Mouse (Mus musculus): ENCODE measurements around the gene Gm10639.
"Not testable (repeated sequence)": the region's sequence is repeated elsewhere in the genome, so short reads cannot be mapped to it uniquely, and the experiment has no call there.

The Gm10639 gene

DNA sequence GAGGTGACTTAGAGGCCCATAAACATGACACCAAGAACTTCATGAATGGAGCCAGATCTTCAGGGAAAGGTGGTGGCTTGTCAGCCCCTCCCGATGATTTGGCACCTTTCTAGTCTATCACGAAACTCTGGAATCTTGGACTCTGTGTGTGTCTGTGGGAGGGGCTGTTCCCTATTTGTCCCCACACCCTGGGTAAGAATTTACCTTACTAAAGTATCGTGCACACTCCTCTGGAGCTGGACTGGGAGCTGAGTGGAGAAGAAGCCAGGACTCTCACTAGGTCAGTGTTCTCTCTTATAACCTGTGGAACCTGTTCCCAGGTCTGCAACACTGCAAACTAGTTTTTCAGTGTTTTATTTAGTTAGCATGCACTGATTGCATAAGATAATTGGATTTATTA is at the start of gene Gm10639:
Gm10639 (plus strand) TSS at position 201 of the 400 bp plus-strand sequence.
- CTCF ChIA-PET, result not testable (repeated sequence)

DNA sequence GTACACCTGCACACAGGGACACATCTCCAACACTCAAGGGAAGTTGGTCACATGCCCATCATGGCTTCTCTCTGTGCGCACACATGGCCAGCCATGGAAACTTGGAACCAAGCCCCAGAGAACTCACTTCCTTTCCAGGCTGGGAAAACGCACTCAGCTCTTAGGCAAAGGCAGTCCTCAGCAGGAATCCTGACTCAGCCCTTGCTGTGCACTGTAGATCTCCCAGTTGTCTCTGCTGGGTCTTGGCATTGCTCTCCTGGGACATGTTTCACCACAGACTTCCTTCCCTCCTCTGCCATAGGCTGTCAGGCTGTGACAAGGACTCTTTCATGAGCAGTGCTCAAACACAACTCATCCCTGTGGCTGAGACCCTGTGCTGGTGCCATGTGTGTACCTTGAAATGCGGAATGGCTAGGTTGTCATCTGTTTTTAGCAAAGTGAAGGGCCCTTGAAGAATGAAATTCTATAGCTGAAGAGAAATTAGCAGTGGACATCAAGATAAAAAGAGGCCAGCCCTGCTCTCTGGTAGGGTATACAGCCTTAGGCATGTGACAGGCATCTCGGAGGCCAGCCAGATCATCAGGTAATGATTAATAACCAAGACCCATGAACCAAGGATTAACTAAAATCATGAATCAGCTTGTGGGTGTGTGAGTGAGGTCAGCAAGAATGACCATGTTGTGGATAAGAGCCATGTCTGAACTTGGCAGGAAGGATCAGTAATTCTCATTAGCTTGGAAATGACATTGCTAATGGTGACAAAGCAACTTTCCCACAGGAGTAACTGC is 33.8 kb upstream of the Gm10639 start:
- CTCF ChIA-PET, result not testable (repeated sequence)

DNA sequence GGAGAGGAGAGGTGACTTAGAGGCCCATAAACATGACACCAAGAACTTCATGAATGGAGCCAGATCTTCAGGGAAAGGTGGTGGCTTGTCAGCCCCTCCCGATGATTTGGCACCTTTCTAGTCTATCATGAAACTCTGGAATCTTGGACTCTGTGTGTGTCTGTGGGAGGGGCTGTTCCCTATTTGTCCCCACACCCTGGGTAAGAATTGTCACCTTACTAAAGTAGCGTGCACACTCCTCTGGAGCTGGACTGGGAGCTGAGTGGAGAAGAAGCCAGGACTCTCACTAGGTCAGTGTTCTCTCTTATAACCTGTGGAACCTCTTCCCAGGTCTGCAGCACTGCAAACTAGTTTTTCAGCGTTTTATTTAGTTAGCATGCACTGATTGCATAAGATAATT is 32.8 kb upstream of the Gm10639 start, which contains the start of gene Gm3776:
Gm3776 (plus strand) TSS at position 216 of the 400 bp plus-strand sequence.
- CTCF ChIA-PET, result not testable (repeated sequence)

DNA sequence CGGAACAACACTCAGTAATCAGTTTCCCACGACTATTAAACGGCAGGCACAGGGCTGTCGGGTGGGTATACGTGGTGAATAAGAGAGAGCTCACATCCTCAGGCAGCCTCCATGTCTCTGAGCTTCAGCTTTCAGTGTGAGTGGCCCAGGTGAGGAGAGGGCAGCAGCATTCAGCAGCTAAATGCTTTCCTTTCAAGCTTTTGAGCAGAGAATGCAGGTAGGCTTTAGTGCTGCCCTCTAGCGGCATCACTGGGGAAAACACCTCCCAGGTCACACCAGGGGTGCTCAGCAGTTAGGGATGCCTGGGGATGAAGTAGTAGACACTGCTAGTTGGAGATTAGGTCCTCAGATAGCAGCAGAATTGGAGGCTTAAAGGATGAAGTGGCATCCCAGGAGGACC is 30.0 kb upstream of the Gm10639 start:
- CTCF ChIA-PET, result not testable (repeated sequence)

DNA sequence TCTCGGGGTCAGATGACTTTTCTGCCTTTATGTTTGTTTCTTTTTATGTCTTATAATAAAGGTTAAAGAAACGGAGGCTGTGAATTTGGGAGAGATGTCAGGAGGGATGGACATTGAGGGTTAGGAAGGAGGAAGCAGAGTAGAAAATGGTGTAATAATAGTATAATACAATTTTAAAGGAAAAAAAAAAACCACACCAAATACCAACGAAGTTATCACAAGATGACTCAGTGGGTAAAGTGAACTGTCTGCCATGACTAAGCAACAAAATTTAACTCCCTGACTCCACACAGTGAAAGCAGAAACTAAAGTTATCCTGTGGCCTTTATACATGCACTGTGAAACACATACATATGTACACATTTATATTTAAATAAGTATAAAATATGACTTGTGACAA is 18.8 kb upstream of the Gm10639 start:
- CTCF ChIA-PET, result not testable (repeated sequence)

DNA sequence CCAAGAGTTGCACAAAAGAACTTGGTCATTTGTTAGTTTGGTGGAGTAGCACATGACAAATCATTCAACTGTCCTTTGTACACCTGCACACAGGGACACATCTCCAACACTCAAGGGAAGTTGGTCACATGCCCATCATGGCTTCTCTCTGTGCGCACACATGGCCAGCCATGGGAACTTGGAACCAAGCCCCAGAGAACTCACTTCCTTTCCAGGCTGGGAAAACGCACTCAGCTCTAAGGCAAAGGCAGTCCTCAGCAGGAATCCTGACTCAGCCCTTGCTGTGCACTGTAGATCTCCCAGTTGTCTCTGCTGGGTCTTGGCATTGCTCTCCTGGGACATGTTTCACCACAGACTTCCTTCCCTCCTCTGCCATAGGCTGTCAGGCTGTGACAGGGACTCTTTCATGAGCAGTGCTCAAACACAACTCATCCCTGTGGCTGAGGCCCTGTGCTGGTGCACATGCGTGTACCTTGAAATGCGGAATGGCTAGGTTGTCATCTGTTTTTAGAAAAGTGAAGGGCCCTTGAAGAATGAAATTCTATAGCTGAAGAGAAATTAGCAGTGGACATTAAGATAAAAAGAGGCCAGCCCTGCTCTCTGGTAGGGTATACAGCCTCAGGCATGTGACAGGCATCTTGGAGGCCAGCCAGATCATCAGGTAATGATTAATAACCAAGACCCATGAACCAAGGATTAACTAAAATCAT is 7.6 kb upstream of the Gm10639 start:
- CTCF ChIA-PET, result not testable (repeated sequence)

DNA sequence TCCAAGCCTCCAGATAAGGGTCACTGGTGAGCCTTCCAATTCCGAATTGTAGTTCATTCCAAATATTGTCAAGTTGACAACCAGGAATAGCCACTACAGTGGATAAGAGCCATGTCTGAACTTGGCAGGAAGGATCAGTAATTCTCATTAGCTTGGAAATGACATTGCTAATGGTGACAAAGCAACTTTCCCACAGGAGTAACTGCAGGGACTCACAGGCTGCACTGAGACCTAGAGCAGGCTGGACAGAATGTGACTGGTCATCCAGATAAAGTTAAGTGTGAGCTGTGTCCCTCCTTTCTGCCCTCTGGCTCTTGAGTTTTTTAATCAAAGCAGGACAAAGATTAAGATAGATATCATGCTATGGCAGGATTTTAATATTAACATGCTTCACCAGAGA is 660 bp upstream of the Gm10639 start:
- CTCF ChIA-PET, result not testable (repeated sequence)

DNA sequence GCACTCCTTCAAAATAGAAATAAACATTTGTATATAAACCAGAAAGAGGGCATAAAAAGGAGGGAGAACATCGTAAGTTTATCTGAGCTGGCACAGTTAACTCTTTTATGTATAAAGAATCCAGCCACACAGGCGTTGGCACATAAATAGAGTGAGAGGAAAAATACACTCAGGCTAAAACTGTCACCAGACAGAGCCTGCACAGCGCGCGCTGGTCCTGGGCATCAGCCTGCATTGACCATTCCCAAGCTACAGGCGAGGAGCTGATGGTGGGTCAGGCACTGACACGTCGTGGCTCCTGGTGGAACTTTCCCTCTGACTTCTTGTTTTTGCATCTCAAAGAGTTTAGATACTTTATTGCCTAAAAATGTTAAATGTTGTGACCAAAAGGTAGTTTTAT is 2.7 kb downstream of the Gm10639 start:
- CTCF ChIA-PET, result not testable (repeated sequence)

DNA sequence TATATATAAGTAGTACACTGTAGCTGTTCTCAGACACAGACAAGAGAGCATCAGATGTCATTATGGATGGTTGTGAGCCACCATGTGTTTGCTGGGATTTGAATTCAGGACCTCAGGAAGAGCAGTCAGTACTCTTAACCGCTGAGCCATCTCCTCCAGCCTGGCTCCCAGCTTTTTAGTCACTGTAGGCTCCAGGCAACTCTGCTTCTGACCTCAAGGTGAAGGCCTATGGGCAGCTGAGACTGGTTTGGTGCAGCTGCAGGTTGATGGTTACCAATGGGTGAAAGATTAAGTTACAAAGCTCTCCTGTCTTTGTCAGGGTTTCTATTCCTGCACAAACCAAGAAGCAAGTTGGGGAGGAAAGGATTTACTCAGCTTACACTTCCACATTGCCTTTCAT is 4.0 kb downstream of the Gm10639 start:
- CTCF ChIA-PET, result not testable (repeated sequence)

DNA sequence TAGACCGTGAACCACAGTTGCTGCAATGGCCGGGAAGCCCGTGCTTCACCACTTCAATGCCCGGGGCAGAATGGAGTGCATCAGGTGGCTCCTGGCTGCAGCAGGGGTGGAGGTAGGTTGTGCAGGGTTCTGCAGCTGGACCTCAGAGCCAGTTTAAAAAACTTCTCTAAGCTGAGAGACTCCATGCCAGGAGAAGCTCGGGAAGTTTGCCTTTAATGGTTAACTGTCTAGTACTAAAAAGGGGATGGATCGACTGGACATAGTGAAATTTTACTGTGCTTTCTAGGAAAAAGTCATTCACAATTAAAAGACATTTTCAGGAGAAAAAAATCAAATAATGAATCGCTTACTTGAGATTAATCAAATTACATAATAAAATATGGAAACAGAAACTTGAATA is 5.1 kb downstream of the Gm10639 start:
- CTCF ChIA-PET, result not testable (repeated sequence)

DNA sequence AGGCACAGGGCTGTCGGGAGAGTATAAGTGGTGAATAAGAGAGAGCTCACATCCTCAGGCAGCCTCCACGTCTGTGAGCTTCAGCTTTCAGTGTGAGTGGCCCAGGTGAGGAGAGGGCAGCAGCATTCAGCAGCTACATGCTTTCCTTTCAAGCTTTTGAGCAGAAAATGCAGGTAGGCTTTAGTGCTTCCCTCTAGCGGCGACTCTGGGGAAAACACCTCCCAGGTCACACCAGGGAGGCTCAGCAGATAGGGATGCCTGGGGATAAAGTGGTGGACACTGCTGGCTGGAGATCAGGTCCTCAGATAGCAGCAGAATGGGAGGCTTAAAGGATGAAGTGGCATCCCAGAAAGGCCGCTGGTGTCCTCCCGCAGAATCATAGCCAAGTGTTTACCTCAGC is 6.4 kb downstream of the Gm10639 start:
- CTCF ChIA-PET, result not testable (repeated sequence)

DNA sequence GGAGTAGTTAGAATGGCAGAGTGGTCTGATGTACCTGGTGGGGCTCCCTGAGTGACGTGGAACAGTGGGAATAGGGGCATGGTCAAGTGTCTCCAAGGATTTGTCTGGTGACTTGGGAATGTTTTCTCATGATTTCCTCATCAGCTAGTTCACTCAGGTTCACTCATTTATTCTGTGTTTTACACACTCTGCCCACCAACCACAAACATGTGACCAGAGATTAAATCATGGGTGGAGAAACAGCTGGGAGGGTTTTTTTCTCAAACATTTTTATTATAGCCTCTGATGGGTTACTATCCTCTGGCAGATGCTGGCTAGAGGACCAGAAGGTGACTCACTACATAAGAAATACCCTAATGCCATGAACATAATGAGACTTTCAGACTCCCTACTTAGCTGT is 8.5 kb downstream of the Gm10639 start:
- CTCF ChIA-PET, result no interaction called here

DNA sequence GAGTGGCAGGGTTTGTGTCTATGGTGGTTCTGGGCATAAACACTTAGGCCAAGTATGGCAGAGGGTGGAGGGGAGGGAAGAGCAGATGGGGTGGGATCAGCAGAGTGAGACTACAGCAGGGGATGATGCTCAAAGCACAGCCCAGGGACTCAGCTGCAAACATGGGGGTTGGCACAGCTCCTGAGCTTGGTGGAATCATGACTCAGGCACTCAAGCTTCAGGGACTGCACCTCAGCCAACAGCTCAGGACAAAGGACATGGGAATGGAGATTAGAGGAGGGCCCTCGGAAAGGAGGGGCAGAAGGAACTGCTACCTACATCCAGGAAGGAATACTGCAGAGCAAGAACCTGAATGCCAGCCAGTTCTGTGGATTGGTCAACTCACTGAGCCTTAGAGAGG is 9.4 kb downstream of the Gm10639 start:
- CTCF ChIA-PET, result not testable (repeated sequence)

DNA sequence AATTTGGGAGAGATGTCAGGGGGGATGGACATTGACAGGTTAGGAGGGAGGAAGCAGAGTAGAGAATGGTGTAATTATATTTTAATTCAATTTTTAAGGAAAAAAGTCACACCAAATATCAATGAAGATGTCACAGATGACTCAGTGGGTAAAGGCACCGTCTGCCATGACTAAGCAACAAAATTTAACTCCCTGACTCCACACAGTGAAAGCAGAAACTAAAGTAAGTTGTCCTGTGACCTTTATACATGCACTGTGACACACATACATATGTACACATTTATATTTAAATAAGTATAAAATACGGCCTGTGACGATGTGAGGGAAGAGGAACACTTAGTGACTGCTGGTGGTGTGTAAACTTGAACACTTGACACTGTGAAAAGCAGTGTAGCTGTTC is 18.4 kb downstream of the Gm10639 start:
- CTCF ChIA-PET, result not testable (repeated sequence)

DNA sequence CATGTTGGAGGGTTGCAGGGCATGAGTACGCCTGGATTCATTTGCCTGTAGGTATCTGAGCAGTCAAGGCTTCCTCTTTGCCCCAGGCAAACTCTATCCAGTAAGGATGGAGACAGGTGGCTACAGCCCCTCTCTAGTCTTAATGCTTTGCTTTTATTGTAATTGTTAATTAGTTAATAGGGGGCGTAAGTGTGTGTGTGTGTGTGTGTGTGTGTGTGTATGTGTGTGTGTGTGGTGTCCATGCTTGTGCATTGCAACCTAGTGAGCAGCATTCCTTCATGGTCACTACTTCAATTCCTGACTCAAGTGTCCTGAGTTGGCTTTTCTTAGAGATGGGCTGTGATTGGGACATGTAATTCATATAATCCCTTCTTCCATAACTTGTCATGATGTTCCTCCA is 25.0 kb downstream of the Gm10639 start, which contains the start of gene Omt2a:
Omt2a (minus strand) TSS at position 101 of the 400 bp plus-strand sequence.
- CTCF ChIA-PET, result no interaction called here

DNA sequence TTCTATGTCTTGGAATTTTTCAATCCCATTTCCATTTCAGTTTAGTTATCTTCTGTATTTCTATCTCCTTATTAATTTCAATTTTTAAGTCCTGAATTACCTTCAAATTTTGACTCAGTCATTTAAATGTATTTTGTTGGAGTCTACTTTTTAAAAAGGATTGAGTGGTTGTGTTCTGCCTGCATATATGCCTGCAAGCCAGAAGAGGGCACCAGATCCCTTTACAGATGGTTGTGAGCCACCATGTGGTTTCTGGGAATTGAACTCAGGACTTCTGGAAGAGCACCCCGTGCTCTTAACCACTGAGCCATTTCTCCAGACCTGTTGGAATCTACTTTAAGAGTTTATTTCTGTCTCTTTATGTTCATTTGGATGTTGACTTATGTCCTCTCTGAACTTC is 29.8 kb downstream of the Gm10639 start:
- CTCF ChIA-PET, result no interaction called here

DNA sequence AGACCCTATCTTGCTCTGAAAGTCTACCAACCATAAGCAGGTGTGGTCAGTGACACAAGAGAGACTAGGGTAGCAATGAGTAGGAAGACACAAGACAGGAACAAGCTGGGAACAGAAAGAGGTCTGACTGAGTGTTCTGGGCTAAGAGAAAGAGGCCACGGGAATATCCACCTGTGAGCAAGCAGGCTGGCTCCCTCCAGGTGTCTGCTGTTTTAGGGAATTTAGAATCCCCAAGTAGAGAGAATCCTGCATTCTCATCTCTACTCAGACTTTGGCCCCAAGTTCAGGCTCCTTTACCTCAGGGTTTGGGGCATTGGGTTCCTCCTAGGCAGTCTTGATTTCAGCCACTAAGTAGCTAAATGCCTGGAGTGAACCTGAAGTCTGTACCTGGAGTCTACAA is 37.6 kb downstream of the Gm10639 start, which contains the start of gene Omt2b:
Omt2b (plus strand) TSS at position 301 of the 400 bp plus-strand sequence.
- CTCF ChIA-PET, result not testable (repeated sequence)

DNA sequence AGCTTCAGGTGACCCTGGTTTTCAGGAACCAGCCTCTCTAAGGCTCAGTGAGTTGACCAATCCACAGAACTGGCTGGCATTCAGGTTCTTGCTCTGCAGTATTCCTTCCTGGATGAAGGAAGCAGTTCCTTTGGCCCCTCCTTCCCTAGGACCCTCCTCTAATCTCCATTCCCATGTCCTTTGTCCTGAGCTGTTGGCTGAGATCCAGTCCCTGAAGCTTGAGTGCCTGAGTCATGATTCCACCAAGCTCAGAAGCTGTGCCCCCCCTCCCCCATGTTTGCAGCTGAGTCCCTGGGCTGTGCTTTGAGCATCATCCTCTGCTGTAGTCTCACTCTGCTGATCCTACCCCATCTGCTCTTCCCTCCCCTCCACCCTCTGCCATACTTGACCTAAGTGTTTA is 47.3 kb downstream of the Gm10639 start:
- CTCF ChIA-PET, result not testable (repeated sequence)

DNA sequence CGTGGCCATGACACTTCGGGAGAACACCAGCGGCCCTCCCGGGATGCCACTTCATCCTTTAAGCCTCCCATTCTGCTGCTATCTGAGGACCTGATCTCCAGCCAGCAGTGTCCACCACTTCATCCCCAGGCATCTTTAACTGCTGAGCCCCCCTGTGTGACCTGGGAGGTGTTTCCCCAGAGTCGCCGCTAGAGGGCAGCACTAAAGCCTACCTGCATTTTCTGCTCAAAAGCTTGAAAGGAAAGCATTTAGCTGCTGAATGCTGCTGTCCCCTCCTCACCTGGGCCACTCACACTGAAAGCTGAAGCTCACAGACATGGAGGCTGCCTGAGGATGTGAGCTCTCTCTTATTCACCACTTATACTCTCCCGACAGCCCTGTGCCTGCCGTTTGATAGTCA is 50.6 kb downstream of the Gm10639 start:
- CTCF ChIA-PET, result interaction anchor here (0.6 kb wide), 1 partner anchor 19 kb away, joined by 3 read pairs; no protein-coding TSS in a partner anchor

DNA sequence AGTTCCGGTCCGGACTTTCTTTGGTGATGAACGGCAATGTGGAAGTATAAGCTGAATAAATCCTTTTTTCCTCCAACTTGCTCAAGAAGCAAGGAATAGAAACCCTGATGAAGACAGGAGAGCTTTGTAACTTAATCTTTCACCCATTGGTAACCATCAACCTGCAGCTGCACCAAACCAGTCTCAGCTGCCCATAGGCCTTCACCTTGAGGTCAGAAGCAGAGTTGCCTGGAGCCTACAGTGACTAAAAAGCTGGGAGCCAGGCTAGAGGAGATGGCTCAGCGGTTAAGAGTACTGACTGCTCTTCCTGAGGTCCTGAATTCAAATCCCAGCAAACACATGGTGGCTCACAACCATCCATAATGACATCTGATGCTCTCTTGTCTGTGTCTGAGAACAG is 52.8 kb downstream of the Gm10639 start:
- CTCF ChIA-PET, result not testable (repeated sequence)

DNA sequence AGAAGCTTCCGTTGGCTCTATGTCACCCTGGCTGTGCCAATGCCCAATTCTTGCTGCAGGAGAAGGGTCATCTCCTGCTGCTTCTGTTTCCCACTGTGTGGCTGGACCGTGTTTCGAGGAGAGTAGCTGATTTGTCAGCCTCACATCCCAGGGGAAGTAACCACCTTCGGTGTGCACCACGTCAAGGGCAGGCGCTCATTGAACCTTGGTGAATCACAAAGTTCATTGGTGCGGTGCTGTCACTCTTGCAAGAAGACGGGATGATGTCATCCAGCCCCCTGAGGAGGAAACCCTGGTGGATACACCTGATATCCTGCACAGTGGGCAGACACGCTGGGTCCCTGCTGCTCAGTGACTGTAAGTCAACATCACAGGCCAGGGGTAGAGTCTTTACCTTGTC is 53.3 kb downstream of the Gm10639 start:
- CTCF ChIA-PET, result not testable (repeated sequence)

DNA sequence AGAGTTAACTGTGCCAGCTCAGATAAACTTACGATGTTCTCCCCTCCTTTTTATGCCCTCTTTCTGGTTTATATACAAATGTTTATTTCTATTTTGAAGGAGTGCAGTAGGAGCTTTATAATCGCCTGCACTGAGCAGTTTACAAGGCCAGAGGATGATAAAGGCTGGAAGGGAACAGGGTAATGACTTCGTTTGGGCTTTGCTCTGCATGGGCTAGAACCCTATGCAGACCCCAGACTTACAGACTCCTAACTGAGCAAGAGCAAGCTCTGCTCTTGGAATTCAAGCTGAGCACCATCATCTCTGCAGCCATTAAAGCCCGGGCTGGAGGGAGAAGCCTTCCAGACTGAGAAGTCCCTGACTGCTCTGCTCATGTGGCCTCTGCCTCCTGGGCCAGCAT is 55.5 kb downstream of the Gm10639 start:
- CTCF ChIA-PET, result not testable (repeated sequence)

DNA sequence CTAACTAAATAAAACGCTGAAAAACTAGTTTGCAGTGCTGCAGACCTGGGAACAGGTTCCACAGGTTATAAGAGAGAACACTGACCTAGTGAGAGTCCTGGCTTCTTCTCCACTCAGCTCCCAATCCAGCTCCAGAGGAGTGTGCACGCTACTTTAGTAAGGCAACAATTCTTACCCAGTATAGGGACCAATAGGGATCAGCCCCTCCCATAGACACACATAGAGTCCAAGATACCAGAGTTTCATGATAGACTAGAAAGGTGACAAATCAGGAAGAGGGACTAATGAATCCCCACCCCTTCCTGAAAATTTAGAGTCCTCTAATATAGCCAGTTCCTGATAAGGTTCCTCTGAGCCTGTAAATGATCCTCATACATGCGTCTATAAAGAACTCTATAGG is 57.3 kb downstream of the Gm10639 start:
- CTCF ChIA-PET, result no interaction called here

All from spleen, embryonic (tissue).